Mouse (Mus musculus): ENCODE results near the gene Bad. TPM values are rescaled to one million over a fixed set of nuclear protein-coding genes. Genes with fewer than 3 reads are reported as not detected.

Gene Bad
- polyA plus RNA-seq (2012; ENCODE audit: low replicate concordance) = 89.7 and 101 TPM in 2 replicates

DNA sequence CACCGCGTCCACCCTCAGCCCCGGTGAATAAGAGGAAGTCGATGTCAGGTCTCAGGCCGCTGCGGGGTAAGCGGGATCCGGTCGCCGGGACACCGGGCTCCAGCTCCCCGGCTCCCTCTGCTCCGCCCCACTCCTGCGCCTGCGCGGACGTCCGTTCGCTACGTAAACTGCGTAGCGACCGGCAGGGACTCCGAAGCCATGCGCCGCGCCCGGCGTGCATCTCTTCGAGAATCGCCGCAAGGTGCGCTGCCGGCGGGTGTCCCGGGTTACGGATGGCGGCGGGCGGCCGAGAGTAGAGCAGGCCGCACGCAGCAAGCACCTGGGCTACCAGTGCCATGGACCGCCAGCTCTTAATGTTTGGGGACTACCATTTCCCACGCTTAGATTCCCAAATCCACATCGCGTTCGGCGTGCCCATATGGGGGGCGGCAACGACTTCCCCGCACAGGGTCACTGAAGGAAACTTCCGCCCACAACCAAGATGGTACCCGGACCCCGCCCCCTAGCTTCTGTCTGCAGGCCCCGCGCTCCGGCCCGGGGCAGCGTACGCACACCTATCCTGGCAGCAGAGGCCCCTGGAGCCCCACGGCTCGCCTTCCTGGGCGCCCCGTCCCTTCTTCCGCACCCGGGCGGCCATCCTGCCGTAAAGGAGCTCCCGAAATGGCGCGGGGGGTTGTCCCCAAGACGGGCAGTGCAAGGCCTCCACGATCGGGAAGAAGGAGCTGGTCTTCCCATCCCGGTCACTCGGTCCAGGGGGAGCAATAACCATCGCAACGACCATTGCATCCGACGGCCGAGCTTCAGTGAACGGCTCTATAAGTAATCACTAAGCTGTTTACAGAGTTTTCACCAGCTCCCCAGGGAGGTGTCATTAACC is at the start of gene Bad:
Bad (plus strand) TSS at position 490 of the 877 bp plus-strand sequence.

DNA sequence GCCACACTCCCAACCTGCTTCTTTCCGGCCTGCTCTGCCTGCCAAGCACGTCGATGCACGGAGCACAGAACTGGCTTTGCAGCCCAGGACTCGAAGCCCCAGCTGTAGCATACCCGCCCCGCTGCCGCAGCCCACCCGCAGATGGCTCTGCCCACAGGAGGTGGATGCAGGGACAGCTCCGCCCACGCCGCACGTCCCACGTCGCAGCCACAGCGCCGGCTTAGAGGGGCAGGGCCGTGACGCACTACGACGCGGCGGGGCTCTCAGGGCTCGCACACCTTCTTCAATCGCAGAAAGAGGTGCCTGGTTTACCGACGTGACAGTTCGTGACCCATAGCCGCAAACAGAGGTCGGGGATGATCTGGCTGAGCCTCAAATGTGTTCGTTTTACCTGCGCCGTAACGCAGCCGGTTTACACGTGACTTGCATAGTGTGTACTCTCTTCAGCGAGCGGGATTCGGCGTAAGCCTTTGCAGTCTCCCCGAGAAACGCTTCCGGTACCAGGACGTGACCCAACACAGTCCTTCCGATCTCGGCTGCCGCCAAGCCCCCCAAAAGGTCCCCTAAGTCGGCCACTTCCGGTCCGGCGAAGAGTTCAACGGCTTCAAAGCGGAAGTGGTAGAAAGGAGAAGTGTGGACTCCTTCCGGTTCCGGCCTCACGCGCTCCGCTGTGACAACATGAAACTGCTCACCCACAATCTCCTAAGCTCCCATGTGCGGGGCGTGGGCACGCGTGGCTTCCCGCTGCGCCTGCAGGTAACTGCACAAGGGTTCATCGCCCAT is 32.0 kb upstream of the Bad start, which contains the start of the genes Trmt112 and Prdx5:
Trmt112 (plus strand) TSS at position 192 of the 783 bp plus-strand sequence.
Prdx5 (minus strand) TSS at position 600 of the 783 bp plus-strand sequence.

DNA sequence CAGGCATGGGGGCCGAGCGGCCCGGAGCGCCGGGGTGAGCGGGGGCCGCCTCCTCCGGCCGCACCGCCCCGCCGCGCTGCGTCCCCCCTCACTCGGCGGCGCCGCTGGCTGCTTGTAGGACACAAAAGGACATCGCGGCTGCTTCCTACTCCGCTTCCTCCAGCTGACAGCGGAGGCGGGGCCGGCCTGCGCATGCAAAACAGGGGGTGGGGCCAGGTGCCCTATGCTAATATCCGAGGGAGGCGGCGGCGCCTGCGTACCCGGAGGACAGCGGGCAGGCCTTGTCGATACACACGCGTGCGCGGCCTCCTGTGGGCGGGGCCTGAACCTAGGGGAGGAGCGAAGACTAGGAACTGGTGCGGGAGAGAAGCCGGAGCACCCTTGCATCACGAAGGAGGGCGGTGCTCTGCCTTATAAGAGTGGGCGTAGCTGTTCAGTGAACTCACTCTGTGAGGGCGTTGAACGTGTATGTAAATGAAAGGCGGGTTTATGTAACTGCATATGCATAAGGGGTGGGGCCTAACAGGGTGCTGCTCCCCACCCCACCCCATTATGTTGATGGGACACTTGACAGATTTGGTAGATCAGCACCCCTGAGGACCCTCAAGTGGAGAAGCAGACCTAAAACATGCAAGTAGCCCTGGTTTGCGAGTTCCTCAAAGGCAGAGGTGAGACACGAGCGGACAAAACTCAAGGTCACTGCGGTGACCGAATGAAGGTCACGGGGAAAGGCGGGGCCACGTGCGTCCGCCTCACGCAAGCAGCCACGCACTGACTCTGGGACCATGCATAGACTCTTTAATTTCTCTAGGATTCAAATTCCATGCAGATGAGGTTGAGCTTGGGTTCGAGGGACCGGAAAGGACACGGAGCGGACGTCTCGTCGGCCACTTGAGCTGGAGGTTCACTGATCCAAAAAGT is 19.8 kb upstream of the Bad start, which contains the start of gene Esrra:
Esrra (minus strand) TSS at position 167 of the 921 bp plus-strand sequence.

DNA sequence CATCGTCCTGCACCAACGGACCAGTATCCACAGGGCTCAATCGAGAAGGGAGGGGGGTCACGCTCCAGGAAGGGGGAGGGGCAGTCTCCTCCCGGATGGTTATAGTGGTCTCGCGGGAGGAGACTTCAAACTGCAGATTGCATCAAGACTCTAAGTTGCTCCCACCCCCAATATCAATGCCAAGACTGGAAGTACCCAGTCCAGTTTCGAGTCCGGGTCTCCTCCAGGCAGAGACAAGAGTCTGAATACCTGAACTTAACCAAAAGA is 16.4 kb upstream of the Bad start, which contains the start of gene Catsperz:
Catsperz (minus strand) TSS at position 74 of the 267 bp plus-strand sequence.

DNA sequence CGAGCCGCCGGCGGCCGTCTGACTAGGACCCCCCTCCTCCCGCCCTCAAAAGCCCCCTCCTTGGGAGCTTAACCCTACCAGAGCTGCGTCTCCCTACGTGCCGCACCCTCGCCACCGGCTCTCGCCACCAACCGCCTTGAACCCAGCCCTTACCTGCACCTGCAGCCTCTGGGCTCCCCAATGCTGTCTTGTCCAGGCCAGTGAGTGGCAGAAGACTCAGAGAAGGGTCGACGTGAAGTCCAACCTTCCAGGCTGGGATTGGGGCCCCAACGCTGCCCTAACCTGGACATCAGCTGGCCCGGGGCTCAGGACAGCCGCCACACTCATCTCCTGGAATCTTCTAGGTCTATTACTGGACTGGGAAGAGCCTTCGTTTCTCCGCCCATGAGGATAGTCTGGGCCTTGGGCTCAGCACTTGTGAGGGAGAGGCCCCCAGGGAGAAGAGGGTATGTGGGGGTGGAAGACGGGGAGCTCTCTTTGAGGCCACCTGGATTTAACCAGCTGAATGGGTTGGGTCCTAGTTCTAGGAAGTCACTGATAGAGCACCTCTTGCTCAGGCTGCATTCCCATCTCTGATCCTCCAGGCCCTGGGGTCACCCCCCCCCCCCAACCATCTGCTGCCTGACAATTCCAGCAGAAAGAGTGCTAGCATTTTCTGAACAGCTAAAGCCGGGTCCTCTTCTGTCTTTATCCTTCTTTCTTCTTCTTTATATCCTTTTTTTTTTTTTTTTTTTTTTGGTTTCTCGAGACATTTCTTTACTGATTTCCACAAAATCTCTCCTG is 7.3 kb upstream of the Bad start, which contains the start of gene Kcnk4:
Kcnk4 (minus strand) TSS at position 321 of the 783 bp plus-strand sequence.

DNA sequence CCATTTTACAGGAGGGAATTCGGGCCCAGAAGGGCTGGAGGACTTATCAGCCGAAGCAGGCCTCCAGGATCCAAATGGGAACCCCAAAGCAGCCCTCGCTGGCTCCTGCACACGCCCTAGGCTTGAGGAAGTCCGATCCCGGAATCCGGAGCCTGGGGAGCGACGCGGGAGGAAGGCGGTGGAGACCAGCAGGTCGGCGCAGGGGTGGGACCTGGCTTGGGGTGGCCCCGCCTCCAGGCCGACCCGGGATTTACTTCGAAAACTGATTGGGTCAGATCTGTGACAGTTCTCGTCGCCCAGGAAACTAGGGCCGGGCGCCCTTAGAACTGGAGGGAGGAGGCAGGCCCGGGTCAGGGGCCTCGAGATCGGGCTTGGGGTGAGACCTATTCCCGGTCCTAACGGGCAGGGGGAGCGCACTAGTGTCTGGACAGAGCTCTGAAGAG is 609 bp downstream of the Bad start, which contains the start of gene Gpr137:
Gpr137 (minus strand) TSS at position 232 of the 443 bp plus-strand sequence.

DNA sequence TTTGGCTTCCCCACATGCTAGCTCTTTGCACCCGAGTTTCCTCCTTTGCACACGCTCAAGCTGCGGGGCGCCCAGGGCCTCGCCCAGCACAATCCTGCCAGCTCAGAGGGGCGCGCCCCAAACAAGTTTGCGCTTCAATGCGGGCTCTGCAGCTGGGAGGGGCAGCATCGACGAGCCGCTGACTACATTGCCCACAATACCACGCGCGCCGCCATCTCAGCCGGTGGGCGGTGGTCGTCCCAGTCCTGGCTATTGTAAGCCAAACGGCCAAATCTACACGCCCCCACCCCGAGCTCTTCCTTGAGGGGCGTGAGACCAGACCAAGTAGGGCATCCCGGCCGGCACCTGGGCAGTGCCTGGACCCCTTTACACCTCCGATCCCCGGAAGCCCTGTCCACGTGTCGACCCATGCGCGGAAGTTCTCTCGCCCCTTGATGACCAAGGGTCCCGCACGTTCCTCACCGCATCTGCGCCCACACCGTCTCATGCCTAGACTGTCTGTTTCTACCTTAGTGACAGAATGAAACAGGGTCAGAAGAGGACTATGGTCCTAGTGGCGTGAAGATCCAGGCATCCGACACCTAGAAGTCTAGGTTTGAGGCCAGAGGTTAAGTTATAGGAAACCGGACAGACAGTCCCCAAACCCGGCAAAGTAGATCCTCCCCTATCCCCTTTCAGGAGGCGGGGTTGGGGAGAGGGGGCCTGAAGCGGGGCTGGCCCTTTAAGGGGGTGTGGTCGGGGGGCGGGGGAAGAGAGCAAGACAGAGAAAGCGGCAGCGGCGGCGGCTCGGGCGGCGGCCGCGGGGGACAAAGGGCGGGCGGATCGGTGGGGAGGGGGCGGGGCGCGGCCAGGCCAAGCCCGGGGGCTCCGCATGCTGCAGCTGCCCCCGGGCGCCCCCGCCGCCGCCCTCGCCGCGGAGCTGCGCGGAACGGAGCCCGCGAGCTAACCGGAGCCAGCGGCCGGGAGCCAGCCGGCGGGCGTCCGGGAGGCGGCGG is 32.8 kb downstream of the Bad start, which contains the start of gene Ppp1r14b:
Ppp1r14b (plus strand) TSS at position 758 of the 995 bp plus-strand sequence.

DNA sequence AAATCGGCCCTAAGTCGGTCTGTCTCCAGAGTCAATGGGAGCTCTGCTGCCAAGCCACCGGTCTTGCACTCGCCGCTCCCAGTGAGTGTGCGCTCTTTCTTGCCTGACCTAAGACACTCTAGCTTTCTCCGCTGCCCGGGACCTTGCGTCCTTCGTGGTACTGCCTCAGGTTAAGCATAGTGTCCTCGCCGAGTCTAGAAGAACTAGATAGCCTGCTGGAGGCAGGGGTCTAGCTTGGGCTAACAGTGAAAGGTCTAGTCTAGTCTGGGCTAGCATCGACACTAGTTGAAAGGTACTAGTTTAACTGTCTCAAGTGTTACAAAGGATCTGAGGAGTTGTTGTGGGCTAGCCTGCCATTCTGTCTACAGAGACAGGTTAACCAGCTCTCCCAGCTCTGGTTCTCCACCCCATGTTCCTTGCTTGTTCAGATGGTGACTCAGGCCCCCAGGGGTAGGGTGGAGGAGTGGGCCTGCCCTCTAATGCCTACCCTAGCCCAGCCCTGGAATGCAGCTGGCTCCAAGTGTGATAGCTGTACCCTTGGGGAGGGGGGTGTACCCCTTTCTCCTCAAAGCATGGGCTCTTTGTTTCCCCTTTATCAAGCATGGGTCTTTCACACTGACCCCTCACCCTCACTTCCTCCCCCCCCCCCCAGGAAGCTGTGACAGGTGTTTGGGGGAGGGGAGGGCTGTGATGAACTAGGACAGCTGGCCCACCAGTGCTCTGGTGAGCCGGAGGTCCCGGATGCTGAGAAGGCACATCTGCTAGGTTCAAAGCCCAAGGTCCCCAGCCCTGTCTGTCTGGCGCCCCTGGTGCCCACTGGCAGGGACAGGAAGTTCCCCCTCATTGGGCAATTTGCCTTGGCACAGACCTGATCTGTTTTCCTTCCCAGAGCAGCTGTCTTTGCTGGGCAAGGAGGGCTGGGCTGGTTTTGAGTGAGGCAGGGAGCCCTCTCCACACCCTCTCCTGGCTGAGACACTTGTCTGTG is 34.2 kb downstream of the Bad start, which contains the start of gene Plcb3:
Plcb3 (minus strand) TSS at position 934 of the 985 bp plus-strand sequence.

DNA sequence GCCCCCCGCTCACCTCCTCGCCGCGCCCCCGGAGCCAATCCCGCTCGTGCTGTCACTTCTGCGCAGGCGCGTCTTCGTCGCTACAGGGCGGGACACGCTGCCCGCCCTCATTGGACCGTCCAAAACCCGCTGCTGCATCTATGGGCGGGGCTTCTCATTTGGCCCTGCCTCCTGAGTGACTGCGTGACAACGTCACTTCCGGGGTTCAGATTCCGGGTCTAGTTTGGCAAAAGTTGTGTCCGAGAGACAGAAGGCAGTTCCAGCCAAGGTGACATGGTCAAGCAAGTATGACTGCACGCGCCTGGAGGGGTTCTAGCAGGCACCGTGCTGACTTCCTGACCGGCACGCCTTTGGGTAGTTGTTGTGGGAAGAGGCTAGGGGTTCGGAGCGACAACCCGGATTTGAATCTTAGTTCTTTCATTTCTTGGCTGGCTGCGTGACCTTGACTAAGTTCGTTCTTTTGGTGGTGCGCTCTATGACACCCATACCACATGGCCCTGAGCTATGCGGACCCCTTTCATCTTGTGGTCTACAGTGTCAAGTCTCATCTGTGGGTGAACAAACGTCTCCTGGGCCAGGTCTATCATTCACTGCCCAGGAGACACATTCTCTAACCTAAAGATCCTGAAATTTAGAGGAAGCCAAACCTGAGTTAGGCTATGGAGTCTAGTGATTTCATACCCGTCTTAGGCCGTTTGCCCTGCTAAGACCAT is 38.9 kb downstream of the Bad start, which contains the start of gene Fkbp2:
Fkbp2 (minus strand) TSS at position 121 of the 713 bp plus-strand sequence.

DNA sequence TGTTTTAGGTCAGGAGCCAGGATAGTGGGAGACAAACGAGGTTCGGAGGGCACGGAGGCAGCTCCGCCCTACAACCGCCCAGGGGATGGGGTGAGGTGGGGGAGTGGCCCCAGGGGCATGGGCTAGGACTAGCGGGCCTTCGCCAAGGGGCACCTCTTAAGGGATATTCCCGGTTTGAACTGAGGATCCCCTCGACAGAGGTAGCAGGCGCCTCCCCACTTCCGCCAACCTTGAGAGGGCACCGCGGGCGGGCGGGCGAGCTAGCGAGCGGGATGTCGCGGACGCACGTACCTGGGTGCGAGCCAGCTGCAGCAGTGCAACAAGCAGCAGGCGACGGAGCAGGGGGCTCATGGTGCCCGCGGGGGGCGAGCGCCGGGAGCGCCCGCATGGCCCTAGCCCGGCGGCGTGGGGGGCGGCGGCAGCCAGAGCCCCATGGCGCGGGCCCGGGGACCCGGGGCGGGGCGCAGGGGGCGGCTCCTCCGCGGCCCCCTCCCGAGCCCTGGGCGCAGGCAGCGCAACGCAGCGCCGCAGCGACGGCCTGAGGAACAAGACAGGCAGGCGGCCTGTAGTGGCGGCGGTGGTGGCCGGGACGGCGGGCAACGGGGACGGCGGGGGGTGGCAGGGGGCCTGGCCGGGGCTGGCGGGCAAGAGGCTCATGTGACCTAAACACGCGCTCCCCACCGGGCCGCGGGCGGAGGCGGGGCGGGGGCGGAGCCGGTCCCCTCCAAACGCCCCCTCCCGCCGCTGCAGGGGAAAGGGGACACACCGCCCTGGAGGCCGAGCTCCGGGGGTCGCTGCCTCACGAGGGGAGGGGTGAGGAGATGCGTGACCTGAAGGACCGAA is 45.6 kb downstream of the Bad start, which contains the start of gene Vegfb:
Vegfb (minus strand) TSS at position 591 of the 843 bp plus-strand sequence.

DNA sequence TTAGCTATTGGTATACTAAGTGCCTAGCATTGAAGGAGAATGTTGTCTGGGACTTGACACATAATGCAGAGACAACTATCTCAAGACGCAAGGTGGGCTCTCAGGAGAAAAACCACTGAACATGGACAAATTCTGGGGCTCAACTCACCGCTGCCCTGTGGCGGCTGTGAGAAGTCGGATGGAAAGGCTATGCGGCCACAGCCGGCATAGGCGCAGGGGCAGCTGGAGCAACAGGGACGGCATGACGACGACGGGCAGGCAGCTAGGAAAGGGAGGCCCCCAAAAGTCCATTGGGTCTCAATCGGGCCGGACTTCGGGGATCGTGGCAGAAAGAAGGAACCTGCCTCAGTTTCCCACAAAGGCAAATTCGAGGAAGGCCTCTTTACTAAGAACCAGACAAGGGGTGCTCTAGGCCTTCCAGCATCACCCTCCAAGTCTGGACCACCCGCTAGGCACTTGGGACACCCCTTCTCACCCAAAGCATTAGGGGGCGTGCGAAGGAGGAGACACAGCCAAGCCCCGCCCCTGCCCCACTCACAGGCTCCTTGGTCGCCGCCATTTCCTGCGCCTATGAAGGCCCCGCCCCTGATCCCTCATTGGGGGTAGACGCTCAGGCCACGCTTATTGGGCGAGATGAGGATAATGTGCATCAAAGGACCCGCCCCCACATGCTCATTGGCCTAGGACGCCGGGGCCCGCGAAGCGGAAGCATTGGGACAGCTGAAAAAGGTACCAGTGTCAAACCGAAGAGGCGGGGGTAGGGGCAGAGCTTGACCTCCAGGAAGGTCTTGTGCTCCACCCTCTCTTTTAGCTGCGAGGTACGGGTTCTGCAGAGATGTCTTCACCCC is 50.6 kb downstream of the Bad start, which contains the start of gene Dnajc4:
Dnajc4 (minus strand) TSS at position 562 of the 848 bp plus-strand sequence.

DNA sequence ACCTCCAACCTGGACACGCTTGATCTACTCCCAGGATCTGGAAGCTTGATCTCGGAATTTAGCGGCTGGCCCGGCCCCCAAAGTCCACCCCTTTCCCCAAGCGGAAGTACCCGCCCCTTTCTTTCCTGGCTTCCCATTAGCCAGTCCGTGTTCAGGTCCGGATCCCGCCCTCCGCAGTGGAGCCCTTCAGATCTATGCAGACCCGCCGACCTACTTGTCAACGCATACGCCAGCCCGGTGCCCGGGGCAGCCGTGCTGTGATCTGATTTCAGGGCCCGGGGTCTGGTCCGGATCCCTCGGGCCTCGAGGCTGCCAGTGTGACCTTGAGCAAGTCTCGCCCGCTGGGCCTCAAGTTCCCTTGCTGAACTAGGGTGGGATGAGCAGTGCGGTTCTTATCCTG is 54.3 kb downstream of the Bad start, which contains the start of the genes Nudt22 and Trpt1:
Nudt22 (minus strand) TSS at position 112 of the 400 bp plus-strand sequence.
Trpt1 (plus strand) TSS at position 126 of the 400 bp plus-strand sequence.

Measured in leukemia stem cell, adult 10-12 weeks (primary cell).